Mouse (Mus musculus) adrenal gland, adult 10 weeks (tissue): ENCODE data around the gene Gm6309. TPM values are rescaled to one million over a fixed set of nuclear protein-coding genes. Genes with fewer than 3 reads are reported as not detected.

ENCODE experiments used
- polyA plus RNA-seq: library from polyadenylated mRNA; stranded (reverse); fragments of 350-450 nt; fragmentation: Illumina TruSeq; extraction: RNeasy Lipid Tissue Mini Kit (QIAGEN cat#74804); gene quantifications from one replicate; pipeline ENCODE4 v1.2.3, GENCODE M21; 2014; ENCODE audit warnings: low read depth, low replicate concordance

Gene Gm6309
- polyA plus RNA-seq, result not detected

DNA sequence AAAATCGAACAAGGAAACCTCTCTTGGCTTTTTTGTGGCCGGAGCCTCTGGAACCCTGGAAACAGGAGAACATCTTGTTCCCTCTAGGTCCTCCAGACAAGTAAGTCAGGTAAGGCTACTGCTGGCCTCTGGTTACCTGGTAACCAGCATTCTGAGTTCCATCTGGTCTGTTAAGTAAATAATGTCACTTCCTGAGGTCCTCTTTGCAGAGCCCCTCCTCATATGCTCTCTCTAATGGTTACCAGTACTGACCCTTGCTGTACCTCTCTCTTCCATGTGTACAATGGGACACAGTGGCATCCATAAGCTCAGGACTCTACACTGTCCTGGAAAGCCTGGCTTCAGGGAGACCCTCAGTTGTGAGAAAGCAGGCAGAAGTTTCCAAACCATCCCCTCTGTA is at the start of gene Gm6309:
TSS of gene Gm6309 (minus strand) at position 101 of the 400 bp plus-strand sequence.

DNA sequence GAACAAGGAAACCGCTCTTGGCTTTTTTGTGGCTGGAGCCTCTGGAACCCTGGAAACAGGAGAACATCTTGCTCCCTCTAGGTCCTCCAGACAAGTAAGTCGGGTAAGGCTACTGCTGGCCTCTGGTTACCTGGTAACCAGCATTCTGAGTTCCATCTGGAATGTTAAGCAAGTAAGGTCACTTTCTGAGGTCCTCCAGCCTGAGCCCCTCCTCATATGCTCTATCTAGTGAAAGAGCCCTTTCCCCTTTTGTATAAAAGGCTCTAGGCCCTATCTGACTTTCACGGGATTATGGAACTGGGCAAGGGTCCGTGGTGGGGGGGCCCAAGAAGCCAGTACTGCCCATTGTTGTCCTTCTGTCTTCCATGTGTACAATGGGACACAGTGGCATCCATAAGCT is 14.7 kb upstream of the Gm6309 start, which contains the start of gene 1700001J03Rik:
TSS of gene 1700001J03Rik (minus strand) at position 101 of the 400 bp plus-strand sequence.

DNA sequence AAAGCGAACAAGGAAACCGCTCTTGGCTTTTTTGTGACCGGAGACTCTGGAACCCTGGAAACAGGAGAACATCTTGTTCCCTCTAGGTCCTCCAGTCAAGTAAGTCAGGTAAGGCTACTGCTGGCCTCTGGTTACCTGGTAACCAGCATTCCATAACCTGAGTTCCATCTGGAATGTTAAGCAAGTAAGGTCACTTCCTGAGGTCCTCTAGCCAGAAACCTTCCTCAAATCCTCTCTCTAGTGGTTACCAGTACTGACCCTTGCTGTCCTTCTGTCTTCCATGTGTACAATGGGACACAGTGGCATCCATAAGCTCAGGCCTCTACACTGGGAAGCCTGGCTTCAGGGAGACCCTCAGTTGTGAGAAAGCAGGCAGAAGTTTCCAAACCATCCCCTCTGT is 10.1 kb downstream of the Gm6309 start, which contains the start of gene Gm5565:
TSS of gene Gm5565 (minus strand) at position 101 of the 400 bp plus-strand sequence.

Other genes starting within 250 kb of the Gm6309 start
- gene Cyp3a25, start 161.1 kb downstream of the Gm6309 start, polyA plus RNA-seq, result not detected
- not detected for gene Cyp3a59, start 91.5 kb downstream of the Gm6309 start, polyA plus RNA-seq
- gene Gm5565, start 10.2 kb downstream of the Gm6309 start, polyA plus RNA-seq, result not detected
- not detected for gene 1700001J03Rik, start 14.6 kb upstream of the Gm6309 start, polyA plus RNA-seq
- gene Rnf6, start 50.8 kb upstream of the Gm6309 start, polyA plus RNA-seq, result 89.6 TPM
- 165 TPM for gene Cdk8, start 60.5 kb upstream of the Gm6309 start, polyA plus RNA-seq
- gene Wasf3, start 214.3 kb upstream of the Gm6309 start, polyA plus RNA-seq, result 70.2 TPM